Mouse (Mus musculus): ENCODE data around the gene Ambn.

DNA sequence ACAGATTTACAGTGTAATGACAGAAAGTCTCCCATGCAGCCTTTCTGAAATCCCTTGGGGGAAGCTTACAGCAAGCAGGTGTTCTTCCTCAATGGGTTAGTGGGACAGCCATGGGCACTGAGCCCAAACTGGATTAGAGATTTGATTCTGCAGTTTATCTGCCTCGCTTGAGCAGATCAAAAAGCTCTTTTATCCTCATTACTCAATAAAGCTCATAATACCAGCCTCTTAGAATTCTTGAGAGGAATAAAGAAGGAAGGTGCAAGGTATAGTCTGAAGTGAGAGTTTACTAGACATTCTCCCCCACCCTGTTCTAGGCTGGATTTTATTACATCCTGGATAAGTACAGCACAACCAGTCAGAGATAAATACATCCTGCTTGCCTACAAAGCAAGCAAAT lies 29.0 kb upstream of the Ambn start:
- no peak for TF ChIP-seq CTCF (IDR thresholded peaks at IDR 0.05; ENCODE audit: control insufficient read depth, insufficient read depth, insufficient replicate concordance, low read depth, low read length)
- TF ChIP-seq POLR2A (IDR thresholded peaks at IDR 0.05; ENCODE audit: control insufficient read depth, low read depth, low read length) = no peak
